Mouse (Mus musculus): ENCODE data around the gene Cnksr1.

Cnksr1 gene

GRCm38 (mm10) chr4:134202904-134203303, 35.3 kb downstream of the Cnksr1 start, which contains the start of gene Gm7534:
TSS of gene Gm7534 (minus strand) at chr4:134203004.
- DNase-seq, result no peak

GRCm38 (mm10) chr4:134199371-134199770, 38.8 kb downstream of the Cnksr1 start:
- no peak for DNase-seq

GRCm38 (mm10) chr4:134186268-134186667, 51.9 kb downstream of the Cnksr1 start:
- no peak for DNase-seq

- no peak for DNase-seq
Observed at GRCm38 (mm10) chr4:134185569-134185968, 52.6 kb downstream of the Cnksr1 start.

- DNase-seq, result no peak
Observed at GRCm38 (mm10) chr4:134183711-134184110, 54.5 kb downstream of the Cnksr1 start.

GRCm38 (mm10) chr4:134181825-134182224, 56.4 kb downstream of the Cnksr1 start:
- no peak for DNase-seq

GRCm38 (mm10) chr4:134181112-134181511, 57.1 kb downstream of the Cnksr1 start:
- no peak for DNase-seq

All from layer of hippocampus, adult 9-11 months (tissue).